Mouse (Mus musculus) c-Kit-positive CD71-negative TER-119-negative erythroid progenitor cells, embryonic 14.5 days (primary cell): ENCODE measurements around the gene Spsb4.

Experiments
- DNase-seq: peaks from one replicate; pipeline ENCODE4 v3.0.0-alpha.2; 2013; ENCODE audit warnings: low read depth

Spsb4 gene

GRCm38 (mm10) chr9:97018677-97019147, at the start of gene Spsb4:
Gene Spsb4 (minus strand): TSS chr9:97018843.
- DNase-seq, result peak; percentile 32

GRCm38 (mm10) chr9:97067761-97068160, 49.1 kb upstream of the Spsb4 start:
- no peak for DNase-seq

DNA sequence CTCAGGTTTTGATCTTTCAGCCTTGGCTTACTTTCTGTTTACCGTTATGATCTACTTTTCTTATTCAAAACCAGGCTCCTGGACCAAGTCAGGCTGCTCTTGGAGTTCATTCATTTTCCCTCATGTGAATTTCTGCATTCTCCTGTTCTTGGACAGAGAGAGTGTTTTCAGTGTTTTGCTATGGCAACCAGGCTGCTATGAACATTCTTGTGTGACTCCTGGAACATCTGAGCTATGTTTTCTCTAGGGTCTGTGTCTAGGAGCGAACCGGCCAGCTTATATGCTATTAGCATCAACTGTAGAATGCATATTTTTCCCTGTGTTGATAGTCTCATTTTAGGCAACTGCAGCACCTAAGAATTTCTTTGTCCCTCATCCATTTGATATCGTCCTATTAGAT, 47.2 kb upstream of the Spsb4 start:
- DNase-seq, result no peak

- no peak for DNase-seq
Observed at GRCm38 (mm10) chr9:97065216-97065615, 46.6 kb upstream of the Spsb4 start.

DNA sequence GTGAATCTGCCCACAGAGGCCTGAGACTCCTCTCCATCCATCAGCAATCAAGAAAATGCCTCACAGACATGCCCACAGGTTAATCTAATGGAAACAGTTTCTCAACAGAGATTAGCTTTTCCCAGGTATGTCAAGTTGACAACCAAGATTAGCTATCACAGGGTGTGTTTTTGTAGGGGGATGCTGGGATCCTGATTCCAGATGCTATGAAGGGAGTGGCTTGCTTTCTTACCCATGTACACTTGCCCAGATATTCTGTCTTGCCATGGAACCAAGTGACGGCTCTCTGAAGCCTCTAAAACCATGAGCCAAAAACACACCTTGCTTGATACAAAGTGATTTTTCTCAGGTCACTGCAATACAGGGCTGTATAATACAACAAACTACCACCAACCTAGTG, 45.5 kb upstream of the Spsb4 start:
- no peak for DNase-seq

DNA sequence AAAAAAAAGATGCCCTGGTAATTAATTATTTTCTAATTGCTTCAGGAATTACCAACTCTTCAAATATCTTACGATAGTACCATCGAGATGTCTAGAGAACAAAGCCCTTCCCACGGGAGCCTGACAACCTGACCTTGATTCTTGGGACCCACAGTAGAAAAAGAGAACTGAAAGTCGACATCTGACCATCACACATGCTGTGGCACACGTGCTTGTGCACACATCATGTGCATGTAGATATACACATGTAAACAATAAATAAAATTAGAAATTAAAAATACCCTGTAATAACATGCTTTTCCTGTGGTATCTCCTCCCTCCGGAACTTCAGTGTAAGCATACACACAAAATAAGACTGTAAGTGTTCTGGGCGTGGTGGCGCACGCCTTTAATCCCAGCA, 43.1 kb upstream of the Spsb4 start:
- DNase-seq, result no peak

DNA sequence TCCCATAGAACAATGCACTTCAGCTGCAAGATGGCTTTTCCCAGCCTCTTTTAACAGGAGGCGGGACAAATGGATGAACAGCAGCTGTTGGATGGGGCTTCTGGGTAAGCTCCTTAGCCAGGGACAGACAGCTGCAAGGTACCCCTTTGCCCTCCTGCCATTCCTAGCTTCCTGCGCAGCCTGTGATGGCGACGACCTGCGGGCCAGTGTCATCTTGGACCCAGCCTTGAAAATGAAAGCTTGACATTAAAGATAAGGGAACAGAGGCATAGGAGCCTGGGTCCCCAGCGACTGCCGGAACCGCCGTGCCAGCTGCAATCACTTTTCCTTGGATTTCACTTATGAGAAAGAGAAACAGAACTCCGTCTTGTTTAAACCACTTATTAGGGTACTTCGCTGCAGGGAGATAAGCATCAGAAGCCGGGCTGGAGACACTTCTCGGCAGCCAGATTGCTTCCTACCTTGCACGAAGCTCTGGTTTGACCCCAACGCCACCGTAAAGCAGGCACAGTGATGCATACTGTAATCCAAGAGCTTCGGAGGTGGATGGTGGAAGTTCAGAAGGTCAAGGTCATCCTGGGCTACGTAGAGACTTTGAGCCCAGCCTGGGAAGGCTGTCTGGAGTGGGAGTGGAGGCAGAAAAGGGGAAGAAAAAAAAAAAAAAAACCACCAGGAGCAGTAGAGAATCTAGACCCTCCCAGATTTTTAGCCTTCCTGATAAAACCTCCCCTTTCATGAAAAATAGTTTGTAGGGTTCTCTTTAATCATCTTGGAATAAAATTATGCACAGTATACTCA, 38.1 kb upstream of the Spsb4 start:
- DNase-seq, result no peak

DNA sequence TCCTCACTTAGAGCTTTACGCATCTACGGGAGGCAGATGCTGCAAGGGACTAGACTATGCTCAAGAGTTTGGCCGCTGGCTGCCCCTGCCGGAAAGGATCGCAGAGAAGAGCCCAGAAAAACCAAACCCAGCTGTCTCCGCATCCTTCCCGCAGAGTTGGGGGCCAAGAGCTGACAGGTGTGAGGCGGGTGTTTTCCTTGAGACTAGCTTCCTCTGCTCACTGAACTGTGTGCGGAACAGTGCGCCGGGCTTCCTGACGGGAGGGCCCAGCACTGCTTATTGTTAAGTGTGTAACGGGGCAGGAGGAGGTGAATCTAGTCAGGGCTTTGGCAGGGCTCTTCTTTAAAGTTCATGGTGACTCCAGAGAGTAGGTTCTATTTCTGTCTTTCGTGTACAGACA, 37.3 kb upstream of the Spsb4 start:
- DNase-seq, result no peak

DNA sequence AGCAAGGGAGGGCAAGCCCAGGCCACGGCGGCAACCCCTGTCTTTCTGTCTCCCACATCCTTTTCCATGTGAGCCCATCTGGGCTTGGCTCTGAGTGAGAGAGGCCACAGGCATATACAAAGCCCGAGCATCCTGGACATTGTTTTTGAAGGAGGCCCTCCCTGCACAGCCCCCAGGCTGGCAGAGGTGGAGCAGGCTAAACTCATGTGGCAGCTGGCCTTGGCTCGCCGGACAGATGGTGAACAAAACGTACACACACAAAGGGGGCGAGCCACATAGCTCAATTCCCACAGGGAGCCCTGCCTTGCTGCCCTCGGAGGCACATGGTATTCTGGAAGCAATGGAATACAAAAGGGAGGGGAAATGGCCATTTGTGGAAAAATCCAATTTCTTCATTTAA, 32.5 kb upstream of the Spsb4 start:
- DNase-seq, result no peak

DNA sequence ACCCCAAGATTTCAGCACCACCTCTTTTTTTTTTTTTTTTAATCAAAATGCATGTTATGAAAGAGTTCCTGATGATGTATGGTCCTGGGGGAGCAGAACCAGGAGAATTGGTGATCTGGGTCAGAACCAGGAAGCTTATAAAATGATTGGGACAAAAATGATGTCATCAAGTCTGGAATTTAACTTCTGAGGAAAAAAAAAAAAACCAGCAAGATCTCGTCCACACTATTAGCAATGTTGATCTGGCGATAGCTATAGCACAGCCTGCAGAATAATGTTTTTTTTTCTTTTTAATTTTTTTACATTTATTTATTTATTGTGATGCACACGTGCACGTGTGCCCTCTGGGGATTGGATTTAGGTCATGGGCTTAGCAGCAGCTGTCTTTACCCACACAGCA, 27.6 kb upstream of the Spsb4 start:
- no peak for DNase-seq

DNA sequence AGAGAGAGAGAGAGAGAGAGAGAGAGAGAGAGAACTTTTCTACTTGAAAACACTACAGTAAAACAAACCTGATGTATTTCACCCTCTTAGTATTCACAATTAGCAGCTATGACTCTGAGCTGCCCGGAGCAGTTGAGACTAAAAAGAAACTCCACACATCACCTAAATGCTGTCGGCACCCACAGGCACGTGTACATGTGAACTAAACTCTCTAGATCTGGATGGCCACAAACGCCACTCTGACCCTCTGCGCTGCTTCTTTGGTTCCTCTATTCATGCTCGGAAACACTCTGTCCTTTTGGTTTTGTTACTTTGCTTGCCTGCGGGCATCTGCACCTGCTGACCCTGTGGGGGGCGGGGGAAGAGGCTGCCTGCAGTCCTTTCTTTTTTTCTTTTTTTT, 23.0 kb upstream of the Spsb4 start:
- no peak for DNase-seq

GRCm38 (mm10) chr9:97038010-97038409, 19.4 kb upstream of the Spsb4 start:
- DNase-seq, result no peak

DNA sequence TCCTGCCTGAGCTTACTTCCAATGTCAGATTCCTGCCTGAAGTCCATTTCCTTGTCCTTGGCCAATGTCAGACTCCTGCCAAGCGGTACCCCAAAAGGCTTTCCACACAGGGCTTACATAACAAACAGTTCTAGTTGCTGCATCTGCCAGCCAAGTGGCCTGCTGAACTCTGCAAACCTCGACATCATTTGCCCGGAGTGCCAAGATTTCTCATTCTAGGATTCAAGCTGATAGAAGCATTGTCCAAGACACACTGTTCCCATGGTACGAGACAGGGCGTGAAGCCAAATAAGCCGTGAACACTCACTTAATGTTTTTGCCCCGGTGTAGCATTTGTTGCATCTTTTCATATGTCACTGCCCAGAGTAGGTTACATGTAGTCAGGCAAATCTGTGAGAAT, 18.0 kb upstream of the Spsb4 start:
- no peak for DNase-seq

DNA sequence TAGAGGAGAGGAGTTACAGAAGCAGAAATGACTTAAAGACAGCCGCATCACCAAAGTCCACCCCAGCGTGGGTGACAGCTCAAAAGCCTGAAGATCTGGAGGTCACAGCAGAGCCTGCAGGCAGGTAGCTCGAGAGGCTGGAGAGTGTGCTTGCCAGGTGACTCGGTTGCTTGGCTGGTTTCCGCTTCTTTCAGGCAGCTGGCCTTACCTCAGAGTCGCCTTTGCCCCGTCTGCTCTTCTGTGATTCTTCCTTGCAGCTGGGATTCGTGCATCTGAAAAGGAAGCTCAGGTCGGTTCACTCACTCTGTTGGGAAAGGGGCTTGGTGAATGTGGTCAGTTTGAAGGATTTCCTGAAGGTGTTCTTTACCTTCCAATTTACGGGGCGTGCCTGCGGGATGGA, 8.7 kb upstream of the Spsb4 start:
- DNase-seq, result no peak

DNA sequence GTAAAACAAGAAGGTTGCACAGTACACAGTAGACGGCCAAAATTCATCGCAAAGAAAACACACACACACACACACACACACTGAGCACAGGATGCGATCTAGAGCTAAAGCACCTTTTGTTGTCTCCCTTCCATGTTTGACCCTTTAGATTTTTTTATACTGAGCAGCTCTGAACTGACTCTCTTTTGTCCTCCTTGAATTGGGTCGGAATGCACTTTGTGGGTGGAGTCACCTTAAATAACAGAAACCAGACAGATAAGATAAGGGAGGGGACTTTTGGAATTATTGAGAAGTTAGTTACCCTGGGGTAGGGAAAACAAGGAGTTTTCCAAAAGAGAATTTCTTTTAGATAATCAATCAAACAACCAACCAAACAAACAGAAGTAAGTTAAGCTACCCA, 7.4 kb upstream of the Spsb4 start:
- DNase-seq, result no peak

- DNase-seq, result no peak
Observed at GRCm38 (mm10) chr9:97024451-97024850, 5.8 kb upstream of the Spsb4 start.

GRCm38 (mm10) chr9:97022948-97023347, 4.3 kb upstream of the Spsb4 start:
- no peak for DNase-seq

- no peak for DNase-seq
Observed at GRCm38 (mm10) chr9:97022371-97022770, 3.7 kb upstream of the Spsb4 start.

DNA sequence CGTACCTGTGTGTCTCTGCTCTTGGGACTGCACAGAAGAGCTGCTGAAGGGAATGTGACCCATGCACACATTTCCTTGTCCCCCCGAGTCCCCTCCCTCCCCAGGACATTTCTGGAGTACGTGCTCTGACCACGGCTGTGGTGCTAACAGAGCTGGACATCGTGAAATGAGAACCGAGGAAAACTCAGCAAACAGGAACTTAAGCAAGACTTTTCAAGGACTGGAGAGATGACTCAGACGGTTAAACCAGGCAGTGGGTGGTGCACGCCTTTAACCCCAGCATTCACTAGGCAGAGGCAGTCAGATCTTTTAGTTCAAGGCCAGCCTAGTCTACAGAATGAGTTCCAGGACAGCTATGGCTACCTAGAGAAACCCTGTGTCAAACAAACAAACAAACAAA, 1.5 kb upstream of the Spsb4 start:
- no peak for DNase-seq

GRCm38 (mm10) chr9:97019686-97020085, 1.0 kb upstream of the Spsb4 start:
- no peak for DNase-seq

DNA sequence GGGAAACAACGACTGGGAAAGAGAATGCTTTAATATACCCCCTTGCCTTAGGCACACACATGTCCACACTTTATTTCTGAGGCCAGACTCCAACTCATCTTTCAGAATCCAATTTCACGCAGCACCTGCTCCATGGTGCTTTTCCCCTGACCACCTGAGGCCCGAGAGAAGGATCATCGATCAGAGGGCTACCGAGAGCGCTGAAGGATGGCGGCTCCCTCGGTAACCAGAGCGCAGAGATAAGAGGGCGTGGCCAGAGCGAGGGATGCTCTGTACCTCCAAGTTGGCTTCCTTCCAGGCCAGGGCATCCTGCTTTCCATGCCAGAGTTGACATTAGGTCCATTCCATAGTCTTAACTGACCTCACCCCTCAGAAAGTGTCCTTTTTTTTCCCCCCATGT, 588 bp upstream of the Spsb4 start:
- DNase-seq, result no peak

DNA sequence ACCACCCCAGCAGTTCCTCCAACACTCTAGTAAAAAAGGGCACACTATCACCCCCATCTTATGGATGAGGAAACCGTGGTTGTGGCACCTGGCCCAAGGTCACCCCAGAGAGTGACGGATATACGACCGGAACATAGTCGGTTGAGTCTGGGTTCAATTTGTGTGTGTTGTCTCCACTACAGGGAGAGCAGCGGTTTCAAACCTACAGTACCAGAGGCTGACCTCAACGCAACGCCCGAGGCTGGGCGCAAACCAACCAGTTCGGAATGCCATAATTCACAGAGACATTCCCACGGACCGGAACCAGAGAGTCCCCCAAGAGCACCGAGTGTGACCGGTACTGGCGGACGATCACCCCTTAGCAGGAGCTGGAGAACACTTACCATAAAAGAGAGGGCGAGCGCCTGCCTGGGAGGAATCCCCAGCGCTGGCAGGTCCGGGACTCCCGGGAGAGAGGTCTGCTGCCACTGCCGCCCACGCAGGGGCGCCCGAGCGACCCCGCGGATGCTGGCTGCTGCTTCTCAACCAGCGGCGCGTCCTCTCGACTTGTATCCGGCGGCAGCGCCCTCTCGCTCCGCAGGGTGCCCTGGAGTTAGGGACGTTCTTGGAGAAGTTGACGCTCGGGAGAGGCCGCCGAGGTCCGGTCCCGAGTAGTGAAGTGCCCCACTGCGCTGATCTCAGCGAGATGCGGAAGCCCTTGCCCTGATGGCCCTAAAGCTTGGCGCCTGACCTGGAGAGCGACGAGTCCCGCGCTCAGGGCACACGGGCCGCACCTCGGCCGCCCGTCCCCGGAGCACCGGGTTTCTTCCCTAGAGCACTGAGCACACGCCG, 617 bp downstream of the Spsb4 start:
- DNase-seq, result peak; percentile 16

- no peak for DNase-seq
Observed at GRCm38 (mm10) chr9:97017121-97017810, 1.4 kb downstream of the Spsb4 start.
